Mouse (Mus musculus): ENCODE data around the gene Olfr222.

DNA sequence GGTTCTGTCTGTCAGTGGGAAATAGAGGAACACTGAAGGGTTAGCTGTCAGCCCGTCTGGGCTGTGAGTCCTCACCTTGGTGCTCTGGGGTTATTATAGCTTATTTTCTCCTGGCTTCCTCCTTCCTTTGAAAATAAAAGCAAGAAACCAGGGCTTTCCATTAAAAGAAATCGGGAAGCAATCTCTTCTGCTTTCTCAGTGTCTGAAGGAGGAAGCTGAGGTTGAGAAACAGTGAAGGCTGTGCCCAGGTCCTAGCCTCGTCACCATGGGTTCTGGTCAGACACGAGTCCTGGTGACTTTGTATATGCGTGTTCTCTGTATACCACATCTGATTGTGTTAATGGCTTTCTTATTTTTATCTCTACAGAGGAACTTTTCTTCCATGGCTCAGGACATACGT lies 33.6 kb downstream of the Olfr222 start:
- TF ChIP-seq CTCF (IDR thresholded peaks at IDR 0.05; ENCODE audit: control insufficient read depth, insufficient read depth, insufficient replicate concordance, low read depth, low read length) (no peak), POLR2A (IDR thresholded peaks at IDR 0.05; ENCODE audit: control insufficient read depth, low read depth, low read length) (no peak)
